Mouse (Mus musculus) limb, embryonic 12.5 days (tissue): ENCODE data around the gene Dnah10. TPM values are rescaled to one million over a fixed set of nuclear protein-coding genes. Genes with fewer than 3 reads are reported as not detected.

Source experiments
- ATAC-seq: fragments of 200-750 bp; cut with Nextera tagmentation; 2 replicates; pipeline ENCODE4 v1.8.0; 2017; ENCODE audit warnings: low read depth, moderate TSS enrichment; ENCODE audit not compliant: insufficient number of reproducible peaks, insufficient read depth, low FRiP score, low TSS enrichment
- H3K27ac ChIP-seq: fragments of 300-500 bp; sonication (generic); 2 replicates; pipeline ENCODE4 v1.5.1; 2016; ENCODE audit warnings: mild to moderate bottlenecking, moderate library complexity
- H3K27me3 ChIP-seq: fragments of 300-500 bp; sonication (generic); 2 replicates; pipeline ENCODE4 v1.6.1; 2016; ENCODE audit warnings: mild to moderate bottlenecking, moderate library complexity
- H3K36me3 ChIP-seq: fragments of 300-500 bp; sonication (generic); 2 replicates; pipeline ENCODE4 v1.6.1; 2016; ENCODE audit warnings: mild to moderate bottlenecking, moderate library complexity
- H3K4me1 ChIP-seq: fragments of 300-500 bp; sonication (generic); replicated peaks from 2 replicates; pipeline ENCODE4 v1.6.1; 2016
- H3K4me2 ChIP-seq: fragments of 300-500 bp; sonication (generic); 2 replicates; pipeline ENCODE4 v1.6.1; 2016; ENCODE audit warnings: mild to moderate bottlenecking, moderate library complexity
- H3K4me3 ChIP-seq: fragments of 300-500 bp; sonication (generic); replicated peaks from 2 replicates; pipeline ENCODE4 v1.5.1; 2016; ENCODE audit warnings: mild to moderate bottlenecking
- H3K9ac ChIP-seq: fragments of 300-500 bp; sonication (generic); replicated peaks from 2 replicates; pipeline ENCODE4 v1.6.1; 2016; ENCODE audit warnings: mild to moderate bottlenecking, moderate library complexity
- H3K9me3 ChIP-seq: fragments of 300-500 bp; sonication (generic); 2 replicates; pipeline ENCODE4 v1.6.1; 2016; ENCODE audit warnings: mild to moderate bottlenecking, moderate library complexity
- WGBS: fragments of 180-500 bp; shearing (Covaris S2); methylation state at CpG from one replicate; pipeline ENCODE4 v1.1.7; 2016; 5-methylcytosine and 5-hydroxymethylcytosine counted together
- polyA plus RNA-seq: library from polyadenylated mRNA; unstranded; fragments of >200 nt; fragmentation: Nextera tagmentation; extraction: Ambion mirVana; gene quantifications from 2 replicates; pipeline ENCODE4 v1.2.1, GENCODE M21; 2016

Dnah10 gene
- polyA plus RNA-seq, 1 experiment from 2014 or later, result 0.09 TPM

GRCm38 (mm10) chr5:124868981-124869380 lies 144.1 kb downstream of the Dnah10 start:
- Histone ChIP-seq H3K36me3 (peaks cover 57% of the 10 kb centered on the region), H3K9ac (no peak overlapping the region), H3K27ac (no peak overlapping the region), H3K4me1 (peaks cover 14% of the 10 kb centered on the region), H3K27me3 (no peaks in the 10 kb centered on the region), H3K4me2 (no peak overlapping the region), H3K9me3 (no peaks in the 10 kb centered on the region), H3K4me3 (no peak overlapping the region)
- 51% methylated on average over 4 of the region's 4 CpGs for WGBS
- no peak for ATAC-seq

DNA sequence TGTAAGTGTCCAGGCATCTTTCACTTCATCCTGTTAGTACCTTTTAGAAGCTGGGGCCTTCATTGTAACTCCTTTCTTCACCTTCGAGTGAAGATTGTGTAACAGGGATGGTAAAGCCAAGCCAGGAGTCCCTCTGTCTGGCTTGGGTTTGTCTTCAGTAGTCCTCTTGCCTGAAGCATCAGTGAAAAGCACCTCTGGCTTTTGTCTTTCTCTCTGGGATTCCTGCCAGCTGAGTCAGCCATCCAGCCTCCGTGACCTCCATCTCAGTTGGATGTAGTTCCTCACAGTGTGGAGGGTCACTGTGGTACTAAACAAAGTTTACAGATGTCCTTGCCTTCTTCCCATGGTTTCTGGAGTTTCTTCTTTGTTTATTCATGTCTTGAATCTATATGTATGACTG lies 147.1 kb downstream of the Dnah10 start:
- no peak overlapping the region for H3K9ac ChIP-seq
- peaks cover 69% of the 10 kb centered on the region for H3K36me3 ChIP-seq
- H3K4me1 ChIP-seq, result peaks cover 10% of the 10 kb centered on the region; the same call in 1 of the 2 replicates
- no peak overlapping the region for H3K4me2 ChIP-seq
- H3K4me3 ChIP-seq, result no peak overlapping the region
- no peaks in the 10 kb centered on the region for H3K27me3 ChIP-seq
- no peak for ATAC-seq
- no peaks in the 10 kb centered on the region for H3K9me3 ChIP-seq
- 85% methylated on average over 2 of the region's 2 CpGs for WGBS
- H3K27ac ChIP-seq, result no peak overlapping the region

- Histone ChIP-seq H3K9ac (no peak overlapping the region), H3K4me2 (no peak overlapping the region), H3K36me3 (peaks cover 62% of the 10 kb centered on the region), H3K4me1 (0 out of 2 replicates have a peak, but pooled peaks cover 11% of the 10 kb centered on the region), H3K4me3 (no peak overlapping the region), H3K27ac (no peak overlapping the region), H3K27me3 (no peaks in the 10 kb centered on the region), H3K9me3 (no peaks in the 10 kb centered on the region)
- ATAC-seq, result no peak
- 89% methylated on average over 3 of the region's 3 CpGs for WGBS
Measured at GRCm38 (mm10) chr5:124873096-124873495, 148.2 kb downstream of the Dnah10 start.

- no peak overlapping the region for H3K4me3 ChIP-seq
- H3K4me1 ChIP-seq, result 0 out of 2 replicates have a peak, but pooled peaks cover 11% of the 10 kb centered on the region
- no peak overlapping the region for H3K27ac ChIP-seq
- no peak overlapping the region for H3K9ac ChIP-seq
- ATAC-seq, result no peak
- no peaks in the 10 kb centered on the region for H3K27me3 ChIP-seq
- 90% methylated on average over 6 of the region's 6 CpGs for WGBS
- no peaks in the 10 kb centered on the region for H3K9me3 ChIP-seq
- peaks cover 67% of the 10 kb centered on the region for H3K36me3 ChIP-seq
- H3K4me2 ChIP-seq, result no peak overlapping the region
Measured at GRCm38 (mm10) chr5:124873890-124874601, 149.2 kb downstream of the Dnah10 start.

DNA sequence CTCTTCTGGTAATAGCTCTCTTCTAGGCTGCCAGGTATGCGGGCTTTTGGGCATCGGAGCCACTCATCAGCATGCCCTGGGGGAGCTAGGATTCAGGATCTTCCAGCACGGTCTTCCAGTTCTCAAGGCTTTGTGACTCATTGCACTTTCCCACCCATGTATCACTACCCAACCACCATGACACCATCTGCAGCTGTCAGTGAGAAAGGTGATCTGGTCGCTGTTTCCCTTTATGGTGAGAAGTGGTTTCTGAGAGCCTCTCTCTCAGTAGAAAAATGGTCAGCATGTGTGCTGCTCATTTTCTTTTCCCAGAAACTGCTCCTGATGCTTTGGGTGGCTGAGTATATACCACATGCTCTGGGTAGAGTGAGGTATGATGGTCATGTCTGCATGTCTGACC lies 154.4 kb downstream of the Dnah10 start:
- Histone ChIP-seq H3K4me3 (no peak overlapping the region), H3K4me2 (no peak overlapping the region), H3K9ac (no peak overlapping the region), H3K9me3 (no peaks in the 10 kb centered on the region), H3K4me1 (0 out of 2 replicates have a peak, but pooled peaks cover 11% of the 10 kb centered on the region), H3K27me3 (no peaks in the 10 kb centered on the region), H3K36me3 (peaks cover 81% of the 10 kb centered on the region), H3K27ac (no peak overlapping the region)
- no peak for ATAC-seq
- WGBS, result 86% methylated on average over 4 of the region's 4 CpGs

- 89% methylated on average over 6 of the region's 6 CpGs for WGBS
- no peak for ATAC-seq
- Histone ChIP-seq H3K4me1 (0 out of 2 replicates have a peak, but pooled peaks cover 11% of the 10 kb centered on the region), H3K9me3 (no peaks in the 10 kb centered on the region), H3K27me3 (no peaks in the 10 kb centered on the region), H3K36me3 (peaks cover 81% of the 10 kb centered on the region), H3K27ac (no peak overlapping the region), H3K9ac (no peak overlapping the region), H3K4me3 (no peak overlapping the region), H3K4me2 (no peak overlapping the region)
Measured at GRCm38 (mm10) chr5:124879801-124880200, 154.9 kb downstream of the Dnah10 start.

DNA sequence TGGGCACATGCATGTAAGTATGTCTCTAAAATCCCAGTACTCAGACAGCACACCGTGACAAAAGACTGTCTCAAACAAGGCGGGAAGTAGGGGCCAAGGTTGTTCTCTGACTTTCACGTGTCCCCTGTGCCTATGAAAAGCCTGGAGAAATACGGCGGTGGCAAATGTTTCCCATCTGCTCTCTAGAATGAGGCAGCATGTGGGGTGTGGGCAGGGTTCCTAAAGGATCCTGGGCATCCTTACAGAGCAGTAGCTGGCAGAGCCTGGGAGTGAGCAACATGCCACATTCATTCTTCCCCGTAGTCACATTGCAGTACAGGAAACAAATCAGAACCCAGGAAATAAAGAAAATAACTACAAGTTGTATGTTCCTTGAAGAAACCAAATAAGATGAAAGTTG lies 159.0 kb downstream of the Dnah10 start:
- no peak overlapping the region for H3K4me2 ChIP-seq
- H3K27ac ChIP-seq, result no peak overlapping the region; the same call in 1 of the 2 replicates
- WGBS, result 78% methylated on average over 6 of the region's 6 CpGs
- no peaks in the 10 kb centered on the region for H3K27me3 ChIP-seq
- H3K36me3 ChIP-seq, result peaks cover 91% of the 10 kb centered on the region
- no peaks in the 10 kb centered on the region for H3K4me1 ChIP-seq
- H3K4me3 ChIP-seq, result no peak overlapping the region
- no peak overlapping the region for H3K9ac ChIP-seq
- H3K9me3 ChIP-seq, result no peaks in the 10 kb centered on the region
- ATAC-seq, result no peak

Other genes starting within 250 kb of the Dnah10 start
- 28.3 and 31.4 TPM in 2 replicates for gene Rilpl2, start 246.7 kb upstream of the Dnah10 start, polyA plus RNA-seq
- gene Snrnp35, start 242.0 kb upstream of the Dnah10 start, polyA plus RNA-seq, result 27.0 and 30.5 TPM in 2 replicates
- 27.5 and 31.5 TPM in 2 replicates for gene Rilpl1, start 193.7 kb upstream of the Dnah10 start, polyA plus RNA-seq
- 484 and 497 TPM in 2 replicates for gene Tmed2, start 184.4 kb upstream of the Dnah10 start, polyA plus RNA-seq
- gene Ddx55, start 172.2 kb upstream of the Dnah10 start, polyA plus RNA-seq, result 18.5 and 19.9 TPM in 2 replicates
- gene Eif2b1, start 146.0 kb upstream of the Dnah10 start, polyA plus RNA-seq, result 71.2 and 74.7 TPM in 2 replicates
- gene Gtf2h3, start 145.9 kb upstream of the Dnah10 start, polyA plus RNA-seq, result 86.6 and 90.0 TPM in 2 replicates
- gene Atp6v0a2, start 96.5 kb upstream of the Dnah10 start, polyA plus RNA-seq, result 50.0 and 51.2 TPM in 2 replicates
- gene Ccdc92, start 137.3 kb downstream of the Dnah10 start, polyA plus RNA-seq, result 7.9 and 8.2 TPM in 2 replicates
- 118 and 125 TPM in 2 replicates for gene Zfp664, start 137.6 kb downstream of the Dnah10 start, polyA plus RNA-seq